Mouse (Mus musculus) right cerebral cortex, postnatal 10 days (tissue): Measurements from ENCODE around the gene Zfp819.
"Not testable (repeated sequence)": the region's sequence is repeated elsewhere in the genome, so short reads cannot be mapped to it uniquely, and the experiment has no call there.

Experiments used
- DNase-seq, 2 experiments: peaks; one replicate each; pipeline ENCODE4 v3.0.0; 2021; ENCODE audit warnings: low spot score in 2 of 2

Zfp819 gene

DNA sequence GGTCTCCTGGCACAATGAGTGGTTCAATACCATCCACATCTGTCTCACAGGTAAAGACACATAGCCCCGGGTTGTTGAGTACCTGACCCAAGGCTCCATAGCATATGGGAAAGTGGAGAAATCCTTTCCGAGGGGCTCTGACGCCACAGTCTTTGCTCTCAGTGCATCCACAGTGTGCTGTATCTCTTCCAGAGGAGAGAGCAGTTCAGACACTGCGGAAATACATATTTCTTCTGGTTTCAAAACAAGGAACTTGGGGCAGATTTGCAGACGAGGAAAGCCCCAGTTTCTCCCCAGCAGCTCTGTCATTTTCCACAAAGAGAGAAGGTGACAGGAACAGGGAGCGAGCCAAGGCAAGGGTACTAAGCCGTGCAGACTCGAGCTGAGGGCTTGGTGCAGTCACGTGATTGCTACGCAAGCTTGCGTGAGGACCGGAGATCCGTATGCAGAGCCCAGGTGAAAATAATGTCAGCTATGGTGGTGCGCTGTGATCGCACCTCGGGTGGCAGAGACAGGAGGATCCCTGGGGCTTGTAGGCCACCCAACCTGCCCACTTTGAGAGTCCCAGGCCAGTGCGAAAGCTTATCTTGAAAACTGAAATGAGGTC, 36.2 kb downstream of the Zfp819 start:
- DNase-seq = no peak

DNA sequence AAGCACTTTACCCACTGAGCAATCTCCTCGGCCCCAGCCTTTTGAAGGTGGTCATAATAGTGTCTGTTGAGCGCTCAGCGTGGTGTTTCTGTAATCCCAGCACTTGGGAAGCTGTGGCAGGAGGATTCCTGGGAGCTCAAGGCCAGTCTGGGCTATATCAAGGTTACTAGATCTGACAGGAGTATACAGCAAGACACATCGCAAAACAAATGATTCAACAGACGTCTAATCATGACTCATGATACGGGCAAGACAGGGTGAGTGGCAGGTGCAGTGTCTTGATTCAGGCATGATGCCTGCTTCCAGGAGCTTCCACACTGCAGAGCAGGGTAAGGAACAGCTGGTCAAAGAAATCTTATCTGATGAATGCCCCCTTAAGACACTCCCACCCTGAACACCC, 45.7 kb downstream of the Zfp819 start:
- no peak for DNase-seq

DNA sequence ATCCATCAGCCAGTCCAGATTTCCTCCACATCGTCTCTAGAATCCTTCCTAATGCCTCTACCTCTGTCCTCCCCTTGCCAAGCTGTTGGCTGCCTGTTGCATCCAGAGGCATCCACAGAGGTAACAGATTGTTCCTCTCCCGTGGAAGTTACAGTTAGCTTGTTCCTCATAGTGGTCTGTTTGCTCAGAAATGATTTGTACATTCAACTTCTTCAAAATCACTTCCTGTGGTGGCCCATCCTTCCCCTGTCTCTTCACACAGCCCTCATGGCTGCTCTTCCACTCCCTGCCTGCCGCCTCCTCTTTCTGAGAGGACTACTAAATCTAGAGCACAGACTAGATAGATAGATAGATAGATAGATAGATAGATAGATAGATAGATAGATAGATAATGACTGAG, 47.5 kb downstream of the Zfp819 start:
- no peak for DNase-seq

DNA sequence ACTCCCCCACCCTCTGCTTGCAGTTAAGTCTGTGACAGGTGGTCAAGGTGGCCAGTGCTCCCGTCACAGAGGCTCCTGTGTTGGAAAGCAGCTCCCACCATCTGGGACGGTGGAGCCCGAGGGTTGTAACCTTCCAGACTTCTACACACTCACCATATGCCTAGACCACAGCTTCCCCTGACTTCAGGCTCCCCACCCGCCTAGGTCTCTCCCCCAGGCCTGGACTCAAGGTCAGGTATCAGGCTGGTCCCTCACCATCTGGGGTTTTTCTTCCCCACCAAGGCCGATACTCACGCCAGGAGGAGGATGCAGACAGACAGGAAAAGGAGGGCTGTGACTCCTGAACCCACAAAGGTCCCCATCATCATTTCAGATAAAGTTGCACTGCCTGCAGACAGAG, 49.3 kb downstream of the Zfp819 start:
- DNase-seq = no peak

DNA sequence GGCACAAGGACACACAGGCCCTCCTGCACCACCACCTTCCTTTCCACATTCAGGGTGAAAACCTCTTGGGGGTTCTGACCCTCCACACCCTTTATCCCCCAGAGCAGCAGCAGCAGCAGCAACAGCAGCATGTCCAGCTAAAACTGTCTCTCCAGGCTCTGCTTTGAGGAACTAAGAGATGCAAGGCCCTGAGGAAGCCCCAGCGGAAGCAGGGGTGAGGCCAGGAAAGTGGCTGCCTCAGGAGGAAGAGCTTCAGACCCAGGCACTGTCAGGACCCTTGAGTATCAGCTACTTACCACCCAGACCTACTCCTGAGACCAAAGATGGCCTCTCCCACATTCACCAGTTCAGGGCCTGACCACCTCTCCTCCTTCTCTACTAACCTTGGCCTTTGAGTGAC, 53.0 kb downstream of the Zfp819 start, which contains the start of gene Siglece:
Gene Siglece (minus strand): TSS at position 160 of the 400 bp plus-strand sequence.
- DNase-seq = no peak

DNA sequence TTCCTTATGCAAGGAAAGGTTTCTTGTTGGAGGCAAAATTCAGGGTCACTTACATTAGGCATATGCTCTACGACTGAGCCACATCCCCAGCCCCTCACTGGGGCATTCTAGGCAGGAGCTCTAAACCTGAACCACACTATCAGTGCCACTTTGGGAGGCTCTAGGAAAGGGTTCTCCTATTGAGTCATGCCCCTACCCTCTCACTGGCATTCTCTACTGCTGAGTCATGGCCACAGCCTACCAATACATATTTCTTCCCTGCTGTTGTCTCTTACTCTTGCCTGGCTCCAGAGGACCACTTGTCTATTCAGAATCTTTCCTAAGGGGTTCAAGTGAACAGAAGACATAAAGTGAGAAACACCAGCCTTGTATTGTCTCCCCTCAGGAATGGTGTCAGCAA, 55.8 kb downstream of the Zfp819 start:
- no peak for DNase-seq

DNA sequence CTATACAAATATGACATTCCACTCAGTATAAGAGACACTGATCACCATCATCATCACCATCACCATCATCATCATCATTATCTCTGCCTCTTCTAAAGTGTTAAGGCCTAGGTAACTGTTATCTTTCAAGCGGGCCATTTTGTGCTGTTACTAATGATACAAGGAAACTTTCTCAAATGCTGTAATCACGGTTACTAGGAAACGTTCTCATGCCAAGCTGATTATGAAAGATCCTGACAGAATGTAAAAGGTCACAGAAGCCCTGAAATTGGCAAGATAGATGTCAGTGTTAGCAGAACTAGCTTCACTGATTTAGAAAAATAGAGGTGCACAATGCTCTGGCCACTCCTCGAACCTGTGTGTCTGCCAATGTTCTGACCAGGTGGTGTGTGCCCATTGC, 60.3 kb downstream of the Zfp819 start:
- DNase-seq = not testable (repeated sequence)
